Mouse (Mus musculus): ENCODE data around the gene Ephb2.

GRCm38 (mm10) chr4:136714530-136714929 is 121.3 kb downstream of the Ephb2 start:
- no peak for TF ChIP-seq EP300 (optimal IDR thresholded peaks at IDR 0.05)
- no peak for TF ChIP-seq CTCF (IDR thresholded peaks at IDR 0.05; ENCODE audit: low read depth)
